Mouse (Mus musculus) liver, adult (tissue): ENCODE measurements at regions not wholly inside any gene's neighbourhood (a gene's known extent, or its start where the extent isn't known, plus 50 kb on each side); places are given as distances from the start of the nearest gene placed in this dataset.

ENCODE experiments used
- GATA4 ChIP-seq: IDR thresholded peaks from 2 replicates; pipeline ENCODE4 v1.6.1; 2014; ENCODE audit warnings: mild to moderate bottlenecking, low read length; ENCODE audit not compliant: insufficient replicate concordance

DNA sequence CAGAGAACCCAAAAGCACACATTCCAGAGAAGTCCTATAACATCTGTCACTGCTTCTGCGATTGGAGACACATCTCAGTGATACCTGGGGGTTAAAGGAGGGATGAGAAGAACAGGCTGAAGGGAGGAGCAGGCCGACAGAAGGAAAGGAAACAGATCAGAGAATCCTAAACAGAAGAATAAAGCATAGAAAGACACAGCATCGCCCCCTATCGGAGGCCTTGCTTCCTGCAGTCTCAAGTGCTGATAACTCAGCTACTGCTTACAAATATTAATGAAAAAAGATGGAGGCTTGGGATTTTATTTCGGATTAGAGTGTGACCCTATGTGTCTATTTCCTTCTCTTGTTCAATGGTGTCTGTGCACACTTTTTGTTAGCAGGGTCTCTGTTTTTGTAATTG, 255.6 kb upstream of the Gm5148 start:
- TF ChIP-seq GATA4: no peak

DNA sequence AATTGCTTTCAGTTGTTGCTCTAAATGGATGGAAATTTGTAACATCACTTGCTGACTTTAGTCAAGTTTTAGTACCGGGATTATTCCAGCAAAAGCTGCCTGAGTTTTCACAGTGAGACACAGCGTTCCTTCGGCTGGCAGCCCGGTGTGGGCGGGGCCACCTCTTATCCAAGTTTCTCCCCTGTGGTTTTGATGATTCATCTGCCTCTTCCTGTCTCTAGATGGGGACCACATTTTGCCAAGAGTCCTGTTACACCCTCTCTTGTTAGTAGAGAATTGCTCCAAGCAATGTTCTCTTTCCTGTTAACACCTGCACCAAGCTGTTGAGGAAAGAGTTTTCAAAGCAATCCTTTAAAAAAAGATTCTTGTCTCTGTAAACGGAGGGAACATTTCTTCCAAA, 254.2 kb upstream of the Gm5148 start:
- TF ChIP-seq GATA4: no peak

DNA sequence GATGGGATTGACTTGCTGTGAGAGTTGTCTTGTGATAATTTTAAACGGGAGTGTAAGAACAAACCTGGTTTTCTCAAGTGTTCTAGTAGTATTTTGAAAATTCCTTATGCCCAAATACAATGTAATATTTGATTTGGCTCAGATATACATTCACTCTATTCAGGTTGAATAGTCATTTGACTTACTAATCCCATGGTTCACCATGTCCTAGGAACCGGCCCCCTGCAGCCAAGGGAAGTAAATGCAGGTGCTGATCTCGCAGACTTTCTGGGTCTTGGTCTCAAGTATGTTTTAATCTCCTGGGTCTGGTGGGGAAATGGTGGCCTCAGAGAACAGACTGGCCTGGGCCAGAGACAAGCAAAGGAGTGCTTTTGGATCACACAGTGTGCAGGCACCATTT, 253.2 kb upstream of the Gm5148 start:
- TF ChIP-seq GATA4: no peak

GRCm38 (mm10) chr3:37976566-37976965, 252.3 kb upstream of the Gm5148 start:
- peak; percentile 78; the same call in 1 of the 2 replicates for TF ChIP-seq GATA4

DNA sequence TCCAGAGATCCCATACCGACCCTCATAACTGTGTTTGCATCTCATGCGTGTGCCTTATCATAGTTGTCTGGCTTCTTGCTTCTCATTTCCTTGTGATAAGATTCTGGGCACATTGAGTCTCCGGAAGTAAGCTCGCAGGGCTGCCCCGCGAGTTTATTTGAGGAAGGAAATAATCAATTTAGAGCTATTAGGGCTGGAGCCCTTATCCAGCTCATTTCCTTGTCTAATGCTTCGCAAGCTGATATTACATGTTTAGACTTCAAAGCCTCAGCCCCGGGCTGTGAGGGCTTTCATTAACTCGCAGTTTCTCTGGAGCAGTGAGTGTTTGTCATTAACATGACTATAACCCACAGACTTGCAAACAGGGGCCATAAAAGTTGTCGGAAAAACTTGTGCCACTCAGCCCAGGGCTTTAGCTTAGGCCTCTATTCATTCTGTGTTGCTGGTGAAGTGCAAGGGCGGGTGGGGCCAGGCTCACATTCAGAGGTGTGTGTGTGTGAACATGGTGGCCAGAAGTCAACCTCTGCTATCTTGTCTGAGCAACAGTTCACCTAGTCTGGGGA, 251.0 kb upstream of the Gm5148 start:
- TF ChIP-seq GATA4: peak; percentile 88; the same call in 1 of the 2 replicates

GRCm38 (mm10) chr3:37972931-37973330, 248.6 kb upstream of the Gm5148 start:
- TF ChIP-seq GATA4: no peak

DNA sequence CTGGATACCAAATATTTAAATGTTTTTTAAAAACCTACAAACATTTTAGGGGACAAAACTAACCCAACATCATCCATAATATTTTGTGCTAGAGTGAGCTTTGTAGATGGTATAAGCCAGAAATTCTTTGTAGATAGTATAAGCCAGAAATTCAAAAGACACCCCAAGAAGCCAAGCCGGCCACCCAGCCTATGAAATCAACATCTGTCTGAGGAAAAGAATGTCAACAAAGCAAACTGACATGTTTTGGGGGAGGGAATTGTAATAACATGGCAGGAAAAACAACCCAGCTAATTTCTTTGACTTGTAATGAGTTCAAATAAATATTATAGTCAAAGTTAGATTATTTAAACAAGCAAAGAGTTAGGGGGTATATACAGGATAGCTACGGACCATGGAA, 246.9 kb upstream of the Gm5148 start:
- no peak for TF ChIP-seq GATA4

DNA sequence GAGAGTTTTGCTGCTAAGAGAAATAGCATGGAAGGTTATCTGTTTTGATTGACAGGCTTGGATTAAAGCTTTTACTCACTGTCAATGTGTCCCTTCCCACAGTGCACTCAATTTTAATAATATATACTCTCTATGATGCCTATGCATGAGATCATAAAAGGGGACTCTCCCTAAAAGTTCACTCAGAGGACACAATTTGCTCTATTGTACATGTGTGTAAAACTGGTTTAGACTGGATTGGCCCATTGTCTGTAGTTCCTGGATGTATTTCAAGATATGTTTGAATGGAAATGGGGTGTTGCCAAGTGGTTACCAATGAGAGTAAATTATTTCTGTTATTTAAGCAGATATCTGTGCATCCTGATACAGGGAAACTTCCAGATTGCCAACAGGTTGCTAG, 244.4 kb upstream of the Gm5148 start:
- no peak for TF ChIP-seq GATA4

GRCm38 (mm10) chr3:37965221-37965620, 240.9 kb upstream of the Gm5148 start:
- TF ChIP-seq GATA4: no peak

DNA sequence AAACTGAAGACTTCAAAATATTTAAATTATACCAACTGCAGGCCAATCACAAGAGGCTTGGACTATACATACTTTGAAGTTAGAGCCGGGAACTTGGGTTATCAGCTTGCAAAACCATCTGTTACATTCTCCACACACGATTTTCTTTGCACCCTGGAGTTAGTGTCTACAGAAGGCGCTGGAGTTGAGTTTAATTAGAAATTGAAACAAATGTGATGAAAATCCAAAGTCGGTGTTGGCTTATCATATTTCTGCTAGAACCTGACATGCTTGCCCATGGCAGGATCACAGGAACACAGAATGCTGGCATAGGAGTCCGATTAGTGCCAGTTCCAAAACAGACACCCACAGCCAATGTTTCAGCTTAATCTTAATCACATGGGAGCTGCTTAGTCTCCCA, 239.8 kb upstream of the Gm5148 start:
- no peak for TF ChIP-seq GATA4

DNA sequence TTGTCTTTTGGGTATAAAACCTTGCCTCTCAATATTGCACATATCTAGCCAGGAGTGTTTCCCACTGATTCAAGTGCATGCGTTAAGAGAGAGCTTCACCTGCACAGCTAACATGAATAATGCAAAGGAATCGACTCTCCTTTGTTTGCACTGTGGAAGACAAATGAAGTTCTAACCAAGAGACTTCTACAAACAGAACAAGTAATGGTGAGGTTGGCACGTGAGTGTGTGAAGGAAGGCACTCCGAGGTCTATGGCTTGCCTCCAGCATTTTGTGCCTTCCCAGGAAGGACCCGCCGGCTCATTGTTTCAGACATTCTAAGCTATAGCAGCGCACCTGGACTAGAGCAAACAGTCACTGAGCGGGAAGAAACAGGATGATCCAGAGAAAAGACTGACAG, 238.5 kb upstream of the Gm5148 start:
- TF ChIP-seq GATA4: no peak

DNA sequence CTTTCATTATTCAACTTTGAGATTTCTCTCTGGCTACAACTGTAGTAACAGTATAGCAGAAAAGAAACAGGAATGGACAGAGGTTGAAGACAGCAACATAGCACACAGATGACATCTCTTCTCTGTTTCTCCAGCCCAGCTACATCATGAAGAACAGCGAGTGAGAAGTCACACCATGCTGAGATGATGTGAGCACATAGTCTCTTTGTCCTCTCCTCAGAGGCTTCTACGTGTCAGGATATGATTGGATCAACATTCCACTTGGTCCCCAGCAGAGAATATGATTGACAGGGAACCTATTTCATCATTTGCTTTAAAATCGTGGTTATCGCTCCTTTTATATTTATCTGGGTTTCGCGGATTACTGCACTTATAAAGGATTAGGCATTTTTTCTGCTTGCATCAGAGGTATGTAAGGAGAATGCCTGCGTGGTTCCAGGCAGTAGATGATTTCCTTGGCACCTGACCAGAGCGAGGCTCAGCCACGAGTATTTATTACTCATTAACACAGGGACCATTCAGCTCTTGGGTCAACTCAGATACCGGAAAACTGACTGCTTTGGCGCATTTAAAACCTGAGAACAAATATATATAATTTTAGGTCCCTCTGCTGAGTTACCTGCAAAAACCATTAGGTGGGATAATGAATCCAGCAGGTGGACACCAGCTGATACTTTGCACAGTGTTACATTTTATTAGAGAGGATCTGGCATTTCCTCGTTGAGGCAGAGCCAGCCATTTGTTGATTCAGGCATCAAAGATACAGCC, 237.9 kb upstream of the Gm5148 start:
- no peak for TF ChIP-seq GATA4

DNA sequence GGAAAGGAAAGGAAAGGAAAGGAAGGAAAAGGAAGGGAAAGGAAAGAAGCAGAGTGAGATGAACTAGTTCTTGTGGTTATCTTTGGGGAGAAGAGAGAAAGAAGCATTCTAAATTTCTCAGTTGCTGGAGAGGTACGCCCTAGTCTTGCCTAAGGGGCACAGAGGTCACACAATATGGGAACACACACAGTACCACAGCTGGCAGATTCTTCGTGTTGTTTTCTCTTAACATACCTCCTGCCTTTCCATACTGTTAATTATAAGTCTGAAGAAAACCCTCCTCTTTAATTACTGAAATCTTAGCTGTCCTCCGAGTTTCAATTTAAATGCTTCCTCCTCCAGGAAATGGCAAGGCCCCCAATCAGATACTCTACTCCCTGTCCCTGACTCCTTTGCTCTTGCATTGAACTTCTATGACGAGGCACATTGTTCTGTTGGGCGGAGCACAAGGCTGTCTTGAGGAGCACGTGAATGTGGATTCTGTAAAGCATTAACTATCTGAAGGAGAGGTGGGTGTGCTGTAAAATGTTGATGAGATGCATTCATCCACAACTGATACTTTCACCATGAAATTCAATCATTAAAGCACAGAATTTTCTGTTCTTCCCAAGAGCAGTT, 234.2 kb upstream of the Gm5148 start:
- TF ChIP-seq GATA4: no peak

- no peak for TF ChIP-seq GATA4
These were observed 232.3 kb upstream of the Gm5148 start for GRCm38 (mm10) chr3:37956543-37956942.

DNA sequence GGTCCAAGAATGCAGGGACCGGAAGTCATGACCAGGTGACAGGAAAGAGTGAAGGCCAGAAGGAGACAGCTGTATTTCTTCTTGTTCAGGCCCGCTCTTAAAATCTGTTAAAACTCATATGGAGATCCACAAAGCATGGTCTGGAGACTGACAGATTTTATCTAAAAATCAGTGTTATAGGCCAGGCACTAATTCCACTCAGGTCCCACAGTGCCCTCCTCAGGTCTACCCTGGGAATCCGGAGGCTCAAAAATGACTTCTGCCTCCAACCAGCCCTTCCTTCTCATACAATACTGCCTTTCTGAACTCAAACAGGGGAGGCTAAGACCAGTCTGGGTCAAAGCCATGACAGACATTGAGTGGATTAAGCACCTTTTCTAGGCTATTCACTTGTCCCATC, 228.6 kb upstream of the Gm5148 start:
- TF ChIP-seq GATA4: no peak

GRCm38 (mm10) chr3:37952251-37952650, 228.0 kb upstream of the Gm5148 start:
- TF ChIP-seq GATA4: no peak

- no peak for TF ChIP-seq GATA4
These were observed 219.4 kb upstream of the Gm5148 start for GRCm38 (mm10) chr3:37943661-37944060.

GRCm38 (mm10) chr3:37940016-37940415, 215.7 kb upstream of the Gm5148 start:
- TF ChIP-seq GATA4: no peak
